Mouse (Mus musculus) c-Kit-negative CD71-positive TER-119-positive erythroid progenitor cells, embryonic 14.5 days (primary cell): ENCODE results near the gene Dlg2.

Experiments
- DNase-seq: peaks from one replicate; pipeline ENCODE4 v3.0.0-alpha.2; 2013; ENCODE audit warnings: low read depth, low spot score

Dlg2 gene

DNA sequence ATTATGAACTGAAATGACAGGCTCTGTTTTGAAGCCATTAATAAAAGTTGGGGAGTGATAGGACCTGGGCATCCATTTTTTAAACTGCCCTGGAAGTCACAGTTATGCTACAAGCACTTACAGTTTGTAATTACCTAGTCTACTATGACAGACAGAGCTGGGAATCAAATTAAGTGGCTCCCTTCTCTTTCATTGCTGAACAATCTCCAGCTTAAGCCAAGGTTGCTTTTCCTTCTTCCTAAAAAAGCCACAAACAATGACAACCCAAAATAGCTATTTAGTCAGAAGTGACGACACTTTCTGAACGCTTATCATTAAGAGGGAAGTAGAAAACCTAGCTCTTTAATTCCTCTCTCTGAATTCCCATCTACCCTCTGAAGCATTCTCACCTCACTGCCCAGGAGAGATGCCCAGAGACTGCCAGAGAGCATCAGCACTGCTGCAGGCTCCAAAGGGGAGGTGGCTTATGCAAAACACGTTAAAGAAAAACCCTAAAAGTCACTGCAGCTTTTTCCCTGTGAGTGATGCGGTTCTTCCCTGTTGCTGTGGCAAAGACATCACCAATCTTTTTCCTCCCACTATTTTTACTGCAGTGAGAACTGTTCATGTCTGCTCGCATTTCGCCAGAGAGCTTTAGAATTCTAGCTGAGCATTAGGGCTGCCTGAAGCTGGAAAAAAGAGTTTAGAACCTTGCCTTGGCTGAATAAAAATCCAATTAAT, 612.9 kb downstream of the Dlg2 start:
- no peak for DNase-seq

- DNase-seq: no peak
Observed at GRCm38 (mm10) chr7:91090317-91090829, 613.9 kb downstream of the Dlg2 start.

- DNase-seq: no peak
Observed at GRCm38 (mm10) chr7:91090830-91091683, 614.6 kb downstream of the Dlg2 start.

DNA sequence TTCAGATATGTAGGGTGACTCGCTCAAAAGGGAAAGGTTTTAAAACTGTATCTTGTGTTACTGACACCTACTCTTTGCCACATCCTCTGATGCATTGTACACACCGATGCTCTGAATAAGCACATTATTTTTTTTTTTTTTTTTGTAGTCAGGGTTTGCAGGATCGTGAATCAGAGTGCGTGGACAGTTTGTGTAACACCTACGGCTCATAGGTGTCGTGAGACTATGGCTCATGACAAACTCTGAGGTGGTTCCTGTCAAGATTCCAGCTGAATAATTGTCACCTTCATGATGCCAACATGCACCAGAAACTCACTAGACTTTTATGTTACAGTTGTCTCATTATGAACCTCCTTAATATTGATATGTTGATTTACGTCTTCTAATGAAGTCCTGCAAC, 620.0 kb downstream of the Dlg2 start:
- DNase-seq: no peak

- no peak for DNase-seq
Observed at GRCm38 (mm10) chr7:91098521-91098920, 622.0 kb downstream of the Dlg2 start.

DNA sequence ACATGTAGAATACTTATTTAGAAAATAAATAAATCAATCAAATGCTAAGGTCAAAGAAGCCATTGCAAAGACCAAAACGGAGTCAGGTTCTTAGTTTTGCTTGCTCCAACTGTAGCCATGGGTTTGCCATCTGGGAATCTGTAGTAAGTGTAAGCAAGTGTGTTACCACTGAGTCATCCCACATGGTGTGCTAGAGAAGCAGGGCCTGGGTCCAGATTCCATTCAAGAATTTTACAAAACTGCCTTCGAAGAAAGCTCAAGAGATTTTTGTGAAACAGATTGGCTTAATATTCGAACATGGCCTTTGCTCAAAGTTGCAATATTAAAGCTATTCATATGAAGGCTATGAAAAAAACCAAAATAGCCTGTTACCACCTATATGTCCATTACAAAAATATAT, 633.1 kb downstream of the Dlg2 start:
- DNase-seq: no peak

- no peak for DNase-seq
Observed at GRCm38 (mm10) chr7:91132128-91132527, 655.7 kb downstream of the Dlg2 start.

GRCm38 (mm10) chr7:91154096-91154495, 677.6 kb downstream of the Dlg2 start:
- DNase-seq: no peak

DNA sequence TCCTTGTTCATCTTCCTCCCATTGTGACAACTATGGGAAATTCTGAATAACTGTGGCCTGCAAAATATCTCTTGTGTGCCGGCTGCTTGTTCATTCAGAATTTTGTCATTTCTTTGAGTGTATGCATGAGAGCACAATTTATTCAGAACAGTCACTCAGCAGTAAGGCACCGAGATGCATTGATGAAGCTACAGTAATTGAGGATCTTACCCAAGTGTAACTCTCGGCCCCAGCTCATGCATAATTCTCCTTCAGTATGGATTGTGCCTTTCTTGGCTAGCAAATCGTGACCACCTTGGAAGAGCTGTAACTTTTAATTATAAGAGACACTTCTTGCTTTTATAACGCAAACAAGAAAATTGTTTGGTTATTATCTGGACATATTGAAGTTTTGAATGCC, 682.7 kb downstream of the Dlg2 start:
- no peak for DNase-seq

DNA sequence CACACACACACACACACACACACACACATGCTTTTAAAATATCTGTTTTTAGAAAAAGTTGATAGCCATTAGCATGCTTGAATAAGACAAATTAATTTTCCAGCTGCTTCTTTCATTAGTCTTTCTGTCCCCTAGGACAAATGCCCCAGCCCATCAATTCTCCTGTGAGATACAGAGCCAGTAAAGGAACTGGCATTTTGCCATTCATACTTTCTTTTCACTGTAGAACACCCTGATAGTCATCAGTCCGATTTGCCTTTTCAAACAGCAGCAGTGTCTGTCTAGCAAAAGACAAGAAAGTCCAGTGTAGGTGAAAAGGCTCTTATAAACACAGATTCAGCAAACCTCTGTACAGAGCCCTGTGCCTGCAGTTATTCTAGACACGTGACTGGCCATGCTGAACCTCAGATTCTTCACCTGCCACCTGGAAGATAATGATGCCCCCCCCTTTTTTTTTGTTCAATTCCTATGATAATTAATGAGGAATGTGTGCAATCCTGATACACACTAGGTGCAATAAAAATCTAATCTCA, 685.2 kb downstream of the Dlg2 start:
- no peak for DNase-seq

- no peak for DNase-seq
Observed at GRCm38 (mm10) chr7:91173560-91173959, 697.1 kb downstream of the Dlg2 start.

DNA sequence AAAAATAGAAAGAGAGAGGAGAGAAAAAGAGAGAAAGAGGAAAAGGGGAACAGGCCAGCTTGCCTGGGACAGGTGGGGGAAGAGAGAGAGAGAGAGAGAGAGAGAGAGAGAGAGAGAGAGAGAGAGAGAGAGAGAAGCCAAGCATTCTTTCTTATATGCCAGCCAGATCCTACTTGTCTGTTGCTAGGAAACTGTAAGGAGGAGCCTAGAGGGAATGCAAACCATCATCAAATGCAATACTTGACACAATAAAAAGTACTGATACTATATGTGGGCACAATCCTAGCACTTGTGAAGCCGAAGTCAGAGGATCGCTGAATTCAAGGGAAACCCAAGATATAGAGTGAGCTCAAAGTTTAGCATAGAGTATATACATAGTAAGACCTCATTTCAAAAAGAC, 711.7 kb downstream of the Dlg2 start:
- no peak for DNase-seq

DNA sequence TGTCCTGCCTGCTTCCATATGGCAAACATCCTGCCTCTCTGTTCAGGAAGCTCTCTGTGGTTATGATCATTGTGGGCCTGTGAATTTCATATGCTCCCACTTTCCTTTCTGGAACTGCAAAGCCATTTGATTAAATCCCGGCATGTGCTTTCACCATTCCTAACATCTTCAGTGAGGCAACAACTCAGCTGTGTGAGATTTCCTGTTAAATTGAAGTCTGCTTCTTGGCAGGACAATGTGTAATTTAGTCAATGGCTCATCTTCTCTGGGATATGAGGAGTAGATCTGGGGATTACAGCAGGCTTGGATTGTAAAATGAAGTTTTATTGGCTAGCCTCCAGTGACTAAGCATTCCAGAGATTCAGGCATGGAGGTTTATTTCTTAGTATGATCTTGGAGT, 722.9 kb downstream of the Dlg2 start:
- no peak for DNase-seq

DNA sequence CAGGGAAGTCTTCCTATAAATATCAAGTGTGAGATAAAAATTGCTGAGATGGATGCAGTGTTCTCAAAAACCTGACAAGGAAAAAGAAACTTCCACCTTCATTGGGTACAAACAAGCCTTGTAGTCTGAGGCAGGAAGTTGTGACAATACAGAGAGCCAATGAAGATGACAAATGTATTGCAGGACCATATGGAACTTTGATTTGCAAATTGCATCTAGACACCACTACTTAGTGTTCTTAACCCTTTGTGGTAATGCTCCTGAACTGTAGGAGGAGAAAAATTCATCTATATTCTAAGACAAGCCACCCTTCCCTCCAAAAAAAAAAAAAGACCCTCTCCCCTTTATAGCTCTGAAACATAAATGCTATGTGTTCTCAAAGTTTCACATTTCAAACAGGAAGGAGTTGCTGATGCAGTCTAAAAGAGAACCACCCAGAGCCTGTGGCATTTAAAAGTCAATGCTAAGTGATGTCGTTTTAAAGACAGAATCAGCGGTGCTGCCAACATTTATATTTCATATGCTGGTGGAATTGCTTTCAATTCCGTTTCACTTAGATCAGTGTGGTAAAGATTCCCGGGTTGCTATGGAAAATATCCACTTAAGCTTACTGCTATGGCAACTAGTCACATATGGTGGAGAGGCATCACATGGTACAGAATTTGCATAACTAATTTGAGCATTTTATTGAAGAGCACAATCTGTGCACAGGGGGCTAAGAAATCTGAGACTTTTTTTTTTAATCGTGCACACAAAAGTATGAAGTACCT, 731.8 kb downstream of the Dlg2 start:
- DNase-seq: no peak

DNA sequence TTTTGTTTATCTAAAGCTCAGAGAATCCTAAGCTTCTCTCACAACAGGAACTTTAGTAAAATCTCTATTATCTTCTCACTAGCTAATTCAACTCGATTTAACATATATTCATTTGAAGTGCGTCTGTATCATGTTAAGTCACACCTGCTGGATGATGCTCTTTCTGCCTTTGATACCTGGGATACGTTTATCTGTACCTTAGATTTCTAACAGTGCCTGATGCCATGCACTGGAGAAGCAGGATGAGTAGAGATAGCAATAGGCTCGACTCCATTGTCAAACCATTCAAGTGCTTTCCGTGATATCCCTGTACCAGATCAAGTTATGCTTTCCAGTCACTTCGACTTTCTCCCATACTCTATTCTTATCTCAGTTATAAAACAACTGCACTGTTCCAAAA, 732.5 kb downstream of the Dlg2 start:
- no peak for DNase-seq

- DNase-seq: no peak
Observed at GRCm38 (mm10) chr7:91212236-91212635, 735.8 kb downstream of the Dlg2 start.

GRCm38 (mm10) chr7:91214921-91215320, 738.4 kb downstream of the Dlg2 start:
- DNase-seq: no peak

GRCm38 (mm10) chr7:91218321-91218987, 742.0 kb downstream of the Dlg2 start:
- DNase-seq: no peak

DNA sequence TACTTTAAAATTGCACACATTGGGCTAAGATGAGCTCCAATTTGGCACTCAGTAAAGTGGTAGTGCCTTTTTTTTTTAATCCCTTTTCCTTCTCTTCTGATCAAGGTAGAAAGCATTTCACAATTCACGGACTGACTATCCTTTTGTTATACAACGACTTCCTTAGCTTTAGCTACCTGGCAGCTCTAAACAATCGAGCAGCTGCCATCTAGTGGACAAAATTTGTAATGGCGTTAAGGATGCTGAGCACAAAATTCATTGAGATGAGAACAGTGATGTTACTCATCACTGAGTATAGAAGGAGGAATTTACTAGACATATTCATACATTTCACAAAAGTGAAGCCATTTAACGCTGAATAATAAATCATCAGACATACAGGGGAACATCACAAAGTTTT, 750.0 kb downstream of the Dlg2 start:
- peak; percentile 0 for DNase-seq

DNA sequence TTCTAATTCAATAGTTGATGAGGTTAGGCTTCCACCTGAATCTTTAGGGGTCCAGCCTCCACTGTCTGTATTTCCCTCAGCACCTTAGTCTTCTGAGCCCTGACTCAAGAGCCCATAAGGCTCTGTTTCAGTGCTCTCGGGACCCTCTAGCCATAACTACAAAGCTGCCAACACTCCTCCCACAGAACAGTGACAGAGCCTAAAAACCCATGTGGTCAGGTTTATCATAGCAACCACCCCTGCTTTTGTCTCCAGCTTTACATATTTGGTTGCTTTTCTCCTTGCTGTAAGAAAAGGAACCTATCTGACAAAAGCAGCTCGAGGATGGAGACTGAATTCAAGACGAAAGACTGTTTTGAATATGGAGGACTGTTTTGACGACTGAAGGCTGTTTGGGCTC, 765.2 kb downstream of the Dlg2 start:
- no peak for DNase-seq

GRCm38 (mm10) chr7:91261672-91262030, 785.2 kb downstream of the Dlg2 start:
- DNase-seq: no peak
